ENCODE assay signal across 8 mouse cellular contexts in genomic region chr17:45432007-45432406, GRCm38 (mm10). TPM values are rescaled to one million over a fixed set of nuclear protein-coding genes. Genes with fewer than 3 reads are reported as not detected.
DNase-seq lines count a peak whose midpoint lies in the region; ATAC-seq and TF ChIP-seq lines count a peak whose summit lies in the region.

No protein-coding gene starts in this region.

- WGBS in kidney, postnatal 0 days = 63% methylated on average over 3 of the region's 3 CpGs
- 79% methylated on average over 3 of the region's 3 CpGs for WGBS in embryonic facial prominence, embryonic 12.5 days
- 61% methylated on average over 3 of the region's 3 CpGs for WGBS in intestine, embryonic 16.5 days
- 83% methylated on average over 3 of the region's 3 CpGs for WGBS in neural tube, embryonic 12.5 days

- TF ChIP-seq CTCF in kidney, postnatal 0 days (IDR thresholded peaks at IDR 0.05; ENCODE audit: low read depth) = no peak

- DNase-seq in kidney, postnatal 0 days (ENCODE audit: low spot score) = no peak
- DNase-seq in kidney, postnatal 4 days = no peak
- DNase-seq in adrenal gland, adult (ENCODE audit: inconsistent age in 2 of 2, low spot score in 1 of 2) = no peak
- no peak for DNase-seq in urinary bladder, postnatal 4 days (ENCODE audit: low spot score in 2 of 2)
- DNase-seq in thymus, postnatal 36 days = no peak

- H3K4me2 ChIP-seq in kidney, postnatal 0 days (ENCODE audit: low read length) = peak overlapping the region; percentile 85
- peak overlapping the region; percentile 91 for H3K4me2 ChIP-seq in embryonic facial prominence, embryonic 12.5 days (replicated peaks)
- H3K4me2 ChIP-seq in intestine, embryonic 16.5 days (ENCODE audit: low read depth, low read length) = peak overlapping the region; percentile 92
- peak overlapping the region; percentile 89 for H3K4me2 ChIP-seq in neural tube, embryonic 12.5 days (replicated peaks)

- peaks cover 5% of the 10 kb centered on the region for H3K36me3 ChIP-seq in kidney, postnatal 0 days (ENCODE audit: insufficient read depth, low read length)
- peaks cover 7% of the 10 kb centered on the region; the same call in 1 of the 2 replicates for H3K36me3 ChIP-seq in embryonic facial prominence, embryonic 12.5 days
- no peaks in the 10 kb centered on the region for H3K36me3 ChIP-seq in intestine, embryonic 16.5 days (ENCODE audit: control insufficient read depth, insufficient read depth, low read length)
- H3K36me3 ChIP-seq in neural tube, embryonic 12.5 days = peaks cover 10% of the 10 kb centered on the region

- no peak for ATAC-seq in kidney, postnatal 0 days (replicated peaks; ENCODE audit: low FRiP score, low read depth)
- no peak for ATAC-seq in embryonic facial prominence, embryonic 12.5 days (ENCODE audit: insufficient number of reproducible peaks, insufficient read depth, low FRiP score, low TSS enrichment)
- ATAC-seq in intestine, embryonic 16.5 days = no peak
- ATAC-seq in neural tube, embryonic 12.5 days (ENCODE audit: low FRiP score, low read depth) = no peak

- H3K4me3 ChIP-seq in kidney, postnatal 0 days (replicated peaks; ENCODE audit: low read depth, low read length) = peak overlapping the region; percentile 94
- H3K4me3 ChIP-seq in embryonic facial prominence, embryonic 12.5 days = peak overlapping the region; percentile 88
- H3K4me3 ChIP-seq in intestine, embryonic 16.5 days (ENCODE audit: low read length) = peak overlapping the region; percentile 76
- H3K4me3 ChIP-seq in neural tube, embryonic 12.5 days = peak overlapping the region; percentile 88; the same call in 1 of the 2 replicates

- H3K9ac ChIP-seq in kidney, postnatal 0 days (ENCODE audit: low read depth, low read length) = peak overlapping the region; percentile 93; the same call in 1 of the 2 replicates
- H3K9ac ChIP-seq in embryonic facial prominence, embryonic 12.5 days = peak overlapping the region; percentile 96
- H3K9ac ChIP-seq in intestine, embryonic 16.5 days (ENCODE audit: low read depth, low read length) = peak overlapping the region; percentile 94
- H3K9ac ChIP-seq in neural tube, embryonic 12.5 days = 0 out of 2 replicates have a peak overlapping the region, but pooled peaks have one; percentile 85

- peaks cover 16% of the 10 kb centered on the region for H3K4me1 ChIP-seq in kidney, postnatal 0 days (replicated peaks; ENCODE audit: insufficient read depth, low read length)
- H3K4me1 ChIP-seq in embryonic facial prominence, embryonic 12.5 days = peaks cover 19% of the 10 kb centered on the region
- peaks cover 13% of the 10 kb centered on the region for H3K4me1 ChIP-seq in intestine, embryonic 16.5 days (ENCODE audit: control insufficient read depth, insufficient read depth, low read length)
- H3K4me1 ChIP-seq in neural tube, embryonic 12.5 days = peaks cover 18% of the 10 kb centered on the region

- H3K27ac ChIP-seq in kidney, postnatal 0 days = no peak overlapping the region
- H3K27ac ChIP-seq in embryonic facial prominence, embryonic 12.5 days = no peak overlapping the region
- H3K27ac ChIP-seq in intestine, embryonic 16.5 days (ENCODE audit: low read length) = no peak overlapping the region
- H3K27ac ChIP-seq in neural tube, embryonic 12.5 days = no peak overlapping the region

- no peaks in the 10 kb centered on the region for H3K9me3 ChIP-seq in kidney, postnatal 0 days (replicated peaks; ENCODE audit: low read length)
- H3K9me3 ChIP-seq in embryonic facial prominence, embryonic 12.5 days = no peaks in the 10 kb centered on the region
- no peaks in the 10 kb centered on the region for H3K9me3 ChIP-seq in intestine, embryonic 16.5 days (ENCODE audit: control insufficient read depth, low read length)
- H3K9me3 ChIP-seq in neural tube, embryonic 12.5 days = no peaks in the 10 kb centered on the region

- no peaks in the 10 kb centered on the region for H3K27me3 ChIP-seq in kidney, postnatal 0 days (ENCODE audit: insufficient read depth, low read length)
- H3K27me3 ChIP-seq in embryonic facial prominence, embryonic 12.5 days = no peaks in the 10 kb centered on the region
- H3K27me3 ChIP-seq in intestine, embryonic 16.5 days (replicated peaks; ENCODE audit: control insufficient read depth, insufficient read depth, low read length) = no peaks in the 10 kb centered on the region
- no peaks in the 10 kb centered on the region for H3K27me3 ChIP-seq in neural tube, embryonic 12.5 days (replicated peaks)

RNA-seq across cellular contexts. Expression of gene Cdc5l, which starts 1.5 kb away (rescaled TPM):
- 47.4 and 48.7 TPM in 2 replicates for polyA plus RNA-seq in kidney, postnatal 0 days (2015; fragmentation: Nextera tagmentation; extraction: Ambion mirVana)
- polyA plus RNA-seq in embryonic facial prominence, embryonic 12.5 days (2016; fragmentation: Nextera tagmentation; extraction: Ambion mirVana) = 76.4 and 76.6 TPM in 2 replicates
- 45.8 and 51.8 TPM in 2 replicates for polyA plus RNA-seq in intestine, embryonic 16.5 days (2015; fragmentation: Nextera tagmentation; extraction: Ambion mirVana)
- polyA plus RNA-seq in neural tube, embryonic 12.5 days (2016; fragmentation: Nextera tagmentation; extraction: Ambion mirVana) = 68.1 and 71.8 TPM in 2 replicates

RNA-seq across cellular contexts. Expression of gene Spats1, which starts 43.2 kb away (rescaled TPM):
- polyA plus RNA-seq in kidney, postnatal 0 days (2015; fragmentation: Nextera tagmentation; extraction: Ambion mirVana) = 0.17 and 0.39 TPM in 2 replicates
- polyA plus RNA-seq in embryonic facial prominence, embryonic 12.5 days (2016; fragmentation: Nextera tagmentation; extraction: Ambion mirVana) = 0.49 and 0.89 TPM in 2 replicates
- 0.23 and 0.27 TPM in 2 replicates for polyA plus RNA-seq in intestine, embryonic 16.5 days (2015; fragmentation: Nextera tagmentation; extraction: Ambion mirVana)
- 1.2 and 1.3 TPM in 2 replicates for polyA plus RNA-seq in neural tube, embryonic 12.5 days (2016; fragmentation: Nextera tagmentation; extraction: Ambion mirVana)
